Mouse (Mus musculus) layer of hippocampus, postnatal 10 days (tissue): Measurements from ENCODE around the gene Ice2. TPM values are rescaled to one million over a fixed set of nuclear protein-coding genes. Genes with fewer than 3 reads are reported as not detected.

Experiments used
- DNase-seq, 2 experiments: peaks; one replicate each; pipeline ENCODE4 v3.0.0; 2021; ENCODE audit warnings: low spot score in 2 of 2
- microRNA-seq, 2 experiments: library from miRNA; unstranded; fragments of <30 nt; microRNA quantifications; one replicate each; pipeline ENCODE4 v1.2.0; 2021
- total RNA-seq, 2 experiments: library from RNA; stranded (reverse); gene quantifications; 2 replicates each; pipeline ENCODE4 v1.2.3; 2021

Ice2 gene
- total RNA-seq, 2 experiments from 2014 or later = 10.9 to 13.2 TPM

- no peak for DNase-seq
Observed at GRCm38 (mm10) chr9:69457747-69458625, 60.3 kb downstream of the Ice2 start.

- DNase-seq = no peak
Observed at GRCm38 (mm10) chr9:69458982-69459381, 61.3 kb downstream of the Ice2 start.

GRCm38 (mm10) chr9:69459876-69460275, 62.2 kb downstream of the Ice2 start:
- DNase-seq = no peak

- DNase-seq = no peak
Observed at GRCm38 (mm10) chr9:69463046-69463445, 65.3 kb downstream of the Ice2 start.

GRCm38 (mm10) chr9:69464109-69464756, 66.5 kb downstream of the Ice2 start:
- no peak for DNase-seq

GRCm38 (mm10) chr9:69466098-69466497, 68.4 kb downstream of the Ice2 start:
- no peak for DNase-seq

- DNase-seq = no peak
Observed at GRCm38 (mm10) chr9:69467310-69467939, 69.7 kb downstream of the Ice2 start.

- DNase-seq = no peak
Observed at GRCm38 (mm10) chr9:69468991-69469390, 71.3 kb downstream of the Ice2 start.

GRCm38 (mm10) chr9:69470362-69470761, 72.7 kb downstream of the Ice2 start:
- no peak for DNase-seq

GRCm38 (mm10) chr9:69470921-69471320, 73.2 kb downstream of the Ice2 start:
- no peak for DNase-seq

GRCm38 (mm10) chr9:69472724-69473123, 75.0 kb downstream of the Ice2 start:
- no peak for DNase-seq

GRCm38 (mm10) chr9:69475873-69476272, 78.2 kb downstream of the Ice2 start:
- DNase-seq = no peak

GRCm38 (mm10) chr9:69477195-69477823, 79.6 kb downstream of the Ice2 start:
- DNase-seq = no peak

GRCm38 (mm10) chr9:69477824-69478222, 80.1 kb downstream of the Ice2 start:
- DNase-seq = no peak

GRCm38 (mm10) chr9:69480344-69480743, 82.6 kb downstream of the Ice2 start:
- peak; percentile 94 for DNase-seq

Small RNAs within 50 kb of the gene (microRNA-seq; reads per million reads assigned to microRNA genes)
- gene Mir3109 = 0 to 0.59 reads per million in 2 experiments

Other genes starting within 250 kb of the Ice2 start
- gene Anxa2, start 55.7 kb downstream of the Ice2 start, total RNA-seq = 10 to 100 TPM; 17.7 to 19.2 TPM